Mouse (Mus musculus) naive thymus-derived CD4-positive, alpha-beta T cell, adult 2 months (primary cell): ENCODE measurements around the gene Mageb18.
"Not testable (repeated sequence)": the region's sequence is repeated elsewhere in the genome, so short reads cannot be mapped to it uniquely, and the experiment has no call there.

Experiments used
- DNase-seq: peaks from one replicate; pipeline ENCODE4 v3.0.0-alpha.2; 2011; ENCODE audit warnings: low read depth

Mageb18 gene

DNA sequence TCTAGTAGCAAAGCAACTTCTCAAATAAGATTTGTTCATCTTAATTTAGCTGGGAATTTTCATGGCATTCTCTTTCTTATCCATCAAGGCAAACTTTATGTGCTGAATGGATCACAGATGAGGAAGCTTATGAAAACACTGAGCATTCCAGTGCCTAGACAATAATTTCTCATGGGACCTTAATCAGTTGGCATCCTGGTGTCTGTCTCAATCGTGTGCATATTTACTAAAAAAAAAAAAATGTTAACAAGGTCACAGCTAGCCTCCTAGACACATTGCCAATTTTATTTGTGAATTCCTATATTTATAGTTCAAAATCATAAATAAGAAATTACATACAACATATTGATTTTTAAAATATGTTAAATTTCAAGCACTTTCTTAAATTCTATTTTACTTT lies at the start of gene Mageb18:
Gene Mageb18, minus strand, starts transcription at position 101 of the 400 bp plus-strand sequence.
- DNase-seq: no peak

- DNase-seq: no peak
Measured at GRCm38 (mm10) chrX:92612788-92613187, 13.4 kb upstream of the Mageb18 start.

GRCm38 (mm10) chrX:92610466-92610865 lies 11.1 kb upstream of the Mageb18 start:
- no peak for DNase-seq

DNA sequence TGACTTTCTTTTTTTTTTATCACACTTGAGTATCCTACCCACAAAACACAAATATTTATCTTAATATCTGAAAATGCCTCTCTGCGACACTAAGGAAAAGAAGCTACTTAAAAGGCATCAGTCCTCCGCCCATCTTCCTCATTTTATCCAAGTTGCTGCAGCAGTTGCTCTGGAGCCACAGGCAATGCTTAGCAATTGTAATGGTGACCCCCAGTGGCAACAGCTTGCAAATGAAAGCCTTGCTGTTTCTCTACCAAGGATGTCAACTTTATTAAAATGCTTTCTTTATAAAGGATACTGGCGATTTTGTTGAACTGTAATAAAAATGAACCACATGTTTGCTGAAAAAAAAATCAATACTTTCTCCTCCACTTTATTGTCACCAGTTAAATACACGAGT lies 2.0 kb downstream of the Mageb18 start:
- DNase-seq: no peak

DNA sequence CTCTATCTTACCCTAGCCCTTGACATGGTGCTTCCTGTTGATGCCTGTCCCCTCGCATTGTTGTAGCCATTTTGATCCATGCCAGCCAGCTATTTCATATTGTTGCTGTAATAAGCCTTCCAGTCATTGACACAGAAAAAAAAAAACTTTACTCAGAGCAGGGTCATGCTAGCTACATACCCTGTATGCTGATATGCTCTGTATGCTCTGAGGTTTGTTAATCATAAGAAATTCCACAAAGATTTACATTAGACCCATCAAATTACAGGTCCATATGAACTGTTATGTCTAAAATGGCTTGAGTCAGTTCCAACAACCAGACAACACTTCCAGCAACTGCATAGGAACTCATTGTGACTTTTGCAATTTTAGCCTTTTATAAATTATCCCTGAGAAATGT lies 71.5 kb downstream of the Mageb18 start:
- DNase-seq: no peak

DNA sequence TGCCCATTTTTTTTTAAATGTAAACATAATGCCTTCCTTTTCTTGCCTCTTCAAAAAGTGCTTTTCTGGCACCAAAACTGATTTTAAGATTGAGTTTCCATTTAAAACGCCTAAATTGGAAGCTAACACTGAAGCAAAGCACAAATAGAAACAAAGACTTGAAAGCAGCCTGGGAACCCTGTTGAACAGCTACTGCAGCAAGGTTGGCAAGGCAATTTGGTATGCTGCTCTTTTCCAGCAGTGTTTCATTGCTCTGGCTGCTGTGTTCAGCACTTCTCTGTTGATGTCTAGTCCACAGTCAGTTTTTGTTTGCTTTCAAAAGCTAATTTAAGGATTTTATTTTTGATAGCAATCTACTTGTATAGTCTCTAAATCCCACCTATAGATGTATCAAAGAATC lies 101.1 kb downstream of the Mageb18 start:
- DNase-seq: no peak

GRCm38 (mm10) chrX:92489649-92490048 lies 109.7 kb downstream of the Mageb18 start, which contains the start of gene Gm5941:
TSS of gene Gm5941 (plus strand) at chrX:92489949.
- DNase-seq: not testable (repeated sequence)

GRCm38 (mm10) chrX:92464773-92465172 lies 134.6 kb downstream of the Mageb18 start:
- no peak for DNase-seq

DNA sequence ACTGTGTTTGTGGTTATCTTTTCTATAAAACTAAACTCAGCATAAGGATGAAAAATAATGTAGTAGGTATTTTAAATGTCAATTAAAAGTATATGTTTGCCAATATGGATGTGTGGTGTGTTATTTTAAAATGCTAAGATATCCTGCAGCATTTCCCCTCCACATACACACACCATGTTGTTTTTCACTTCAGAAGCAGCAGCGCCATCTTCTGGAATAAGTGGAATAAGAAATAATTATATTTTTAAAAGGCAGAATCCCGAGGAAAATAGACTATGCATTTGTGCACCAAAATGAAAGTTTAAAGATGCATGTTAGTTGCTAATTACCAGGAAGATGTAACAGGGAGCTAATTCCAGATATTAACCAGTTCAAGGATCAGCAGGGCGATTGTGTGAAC lies 138.9 kb downstream of the Mageb18 start:
- DNase-seq: no peak

GRCm38 (mm10) chrX:92387384-92387783 lies 212.0 kb downstream of the Mageb18 start:
- DNase-seq: no peak

DNA sequence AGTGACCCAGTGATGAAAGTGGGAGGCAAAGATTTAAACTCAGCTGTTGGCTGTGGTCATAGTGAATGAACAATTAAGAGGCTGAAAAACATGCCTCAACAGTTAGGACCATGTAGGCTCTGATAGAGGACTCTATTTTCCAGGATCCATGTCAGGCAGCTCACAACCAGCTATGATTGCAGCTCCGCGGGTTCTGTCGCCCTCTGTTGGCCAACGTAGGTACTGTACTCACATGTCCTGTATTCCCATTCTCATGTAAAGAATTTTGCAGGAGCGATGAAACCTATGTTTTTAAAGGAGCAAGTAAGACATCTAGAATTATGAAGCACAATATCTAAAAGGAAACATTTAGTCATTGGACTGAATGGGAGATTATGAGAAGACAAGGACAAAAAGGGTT lies 256.4 kb downstream of the Mageb18 start:
- DNase-seq: peak; percentile 0

- DNase-seq: no peak
Measured at GRCm38 (mm10) chrX:92340906-92341305, 258.5 kb downstream of the Mageb18 start.

- DNase-seq: no peak
Measured at GRCm38 (mm10) chrX:92339551-92339950, 259.8 kb downstream of the Mageb18 start.

DNA sequence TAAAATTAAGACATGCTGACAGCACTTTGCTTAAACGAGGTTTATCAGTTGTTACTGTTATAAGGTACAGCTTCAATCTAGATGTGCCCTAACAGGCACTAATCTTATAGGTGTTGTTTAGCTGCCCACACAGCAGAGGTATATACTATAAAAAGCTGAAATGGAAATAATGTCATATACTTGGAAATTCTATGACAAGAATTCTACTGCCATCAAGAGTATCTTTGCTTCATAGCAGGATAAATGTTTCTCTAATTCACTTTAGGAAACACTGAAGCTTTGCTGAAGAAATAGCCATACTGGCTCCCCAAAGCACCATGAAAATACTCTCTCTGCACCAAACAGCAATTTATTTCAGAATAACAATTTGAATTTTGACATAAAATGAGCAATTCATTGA lies 265.9 kb downstream of the Mageb18 start:
- no peak for DNase-seq

GRCm38 (mm10) chrX:92323599-92323998 lies 275.8 kb downstream of the Mageb18 start:
- no peak for DNase-seq

DNA sequence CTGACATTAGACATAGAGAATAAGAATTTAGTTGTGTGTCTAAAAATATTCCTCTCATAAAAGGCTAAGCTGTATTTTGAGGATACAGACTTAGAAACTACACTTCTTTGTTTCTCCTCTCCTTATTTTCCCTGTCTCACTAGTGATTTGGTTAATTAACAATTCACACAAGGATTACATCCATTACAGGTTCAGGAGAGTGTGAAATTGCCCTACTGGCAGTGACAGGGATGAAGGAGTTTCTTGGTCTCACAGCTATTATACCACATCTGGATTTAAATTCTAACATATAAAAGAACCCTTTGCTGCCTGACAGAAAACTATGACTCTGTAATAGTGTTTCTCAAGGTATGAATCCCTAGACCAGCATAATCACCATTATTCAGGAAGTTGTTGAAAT lies 318.8 kb downstream of the Mageb18 start:
- DNase-seq: no peak
